Mouse (Mus musculus) liver, adult 2 months (tissue): ENCODE measurements around the gene Optc. TPM values are rescaled to one million over a fixed set of nuclear protein-coding genes. Genes with fewer than 3 reads are reported as not detected.
A peak's percentile ranks its signal among the peaks of the same experiment; 100 is the strongest.

Experiments used
- DNase-seq: peaks from one replicate; pipeline ENCODE4 v3.0.0-alpha.2; 2011; ENCODE audit warnings: low read depth, low spot score; ENCODE audit errors: extremely low read depth
- H3K27ac ChIP-seq: fragments of 200-500 bp; replicated peaks from 2 replicates; pipeline ENCODE4 v1.5.1; 2012; ENCODE audit warnings: low read depth, mild to moderate bottlenecking, control low read depth, inconsistent platforms, low read length; ENCODE audit not compliant: insufficient read depth
- H3K27me3 ChIP-seq: fragments of 200-500 bp; 2 replicates; pipeline ENCODE4 v1.6.1; 2012; ENCODE audit warnings: mild to moderate bottlenecking, moderate library complexity, low read length, inconsistent platforms; ENCODE audit not compliant: control insufficient read depth, insufficient read depth
- H3K36me3 ChIP-seq: fragments of 200-500 bp; 2 replicates; pipeline ENCODE4 v1.6.1; 2012; ENCODE audit warnings: low read length, inconsistent platforms; ENCODE audit not compliant: control insufficient read depth, insufficient read depth
- H3K4me1 ChIP-seq: fragments of 200-500 bp; 2 replicates; pipeline ENCODE4 v1.6.1; 2011; ENCODE audit warnings: low read length; ENCODE audit not compliant: control insufficient read depth, insufficient read depth
- H3K4me3 ChIP-seq: fragments of 200-500 bp; 2 replicates; pipeline ENCODE4 v1.5.1; 2011; ENCODE audit warnings: low read depth, mild to moderate bottlenecking, control low read depth, low read length, moderate library complexity; ENCODE audit not compliant: insufficient read depth
- H3K79me2 ChIP-seq: fragments of 200-500 bp; 2 replicates; pipeline ENCODE4 v1.6.1; 2012; ENCODE audit warnings: inconsistent platforms, mild to moderate bottlenecking, low read length, moderate library complexity; ENCODE audit not compliant: control insufficient read depth, insufficient read depth
- H3K9ac ChIP-seq: fragments of 200-500 bp; 2 replicates; pipeline ENCODE4 v1.6.1; 2012; ENCODE audit warnings: low read depth, mild to moderate bottlenecking, control low read depth, inconsistent platforms, low read length
- CTCF ChIP-seq: fragments of 200-500 bp; IDR thresholded peaks from 2 replicates; pipeline ENCODE4 v1.5.1; 2011; ENCODE audit warnings: low read depth, low read length, control low read depth
- POLR2A ChIP-seq: fragments of 200-500 bp; IDR thresholded peaks from 2 replicates; pipeline ENCODE4 v1.6.1; 2011; ENCODE audit warnings: low read length, control low read depth; ENCODE audit not compliant: insufficient read depth; ENCODE audit errors: extremely low read depth
- WGBS: fragments of 180-500 bp; shearing (Covaris S2); methylation state at CpG from one replicate; pipeline ENCODE4 v1.1.7; 2018; 5-methylcytosine and 5-hydroxymethylcytosine counted together
- polyA plus RNA-seq: library from polyadenylated mRNA; depleted of rRNA; stranded (reverse); fragments of >200 nt; gene quantifications from 2 replicates; pipeline ENCODE4 v1.2.3, GENCODE M21; 2012; rRNA removed
- total RNA-seq: library from RNA; depleted of rRNA; stranded (reverse); fragments of >200 nt; gene quantifications from 2 replicates; pipeline ENCODE4 v1.2.3, GENCODE M21; 2014; rRNA removed

The Optc gene
- total RNA-seq (not detected in 2 replicates), polyA plus RNA-seq (not detected in 2 replicates)

DNA sequence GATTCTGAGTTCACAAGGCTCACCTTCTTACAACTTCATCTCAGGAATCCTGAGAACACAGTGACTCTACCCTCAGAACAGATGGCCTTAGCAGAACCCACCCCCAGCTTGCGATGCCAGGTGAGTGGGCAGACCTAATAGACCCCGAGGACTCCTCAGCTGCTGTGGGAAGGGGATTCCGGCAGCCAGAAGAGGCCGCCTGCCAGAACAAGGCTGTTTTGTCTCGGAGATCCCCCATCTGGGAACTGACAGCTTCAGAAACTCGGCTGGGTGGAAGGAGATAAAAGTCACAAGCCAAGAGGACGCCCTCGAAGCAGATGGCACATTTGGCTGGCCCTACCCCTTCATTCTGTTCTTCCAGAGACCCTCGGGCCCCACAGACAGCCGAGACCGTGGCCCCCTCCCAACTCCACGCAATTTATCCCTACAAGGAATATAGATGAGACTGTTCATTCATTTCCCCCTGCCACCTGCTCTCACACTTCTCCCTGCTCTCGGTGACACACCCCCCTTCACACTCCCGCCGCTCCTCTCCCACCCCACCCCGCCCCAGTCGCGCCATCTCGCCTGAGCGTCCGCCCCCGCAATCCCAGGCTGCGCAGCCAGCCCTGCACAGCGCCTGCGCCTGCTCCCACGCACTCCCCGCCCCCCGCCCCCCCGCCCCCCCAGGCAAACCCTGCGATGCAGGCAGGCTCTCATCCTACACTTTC lies at the start of gene Optc:
Gene Optc, minus strand, starts transcription at position 51 of the 710 bp plus-strand sequence.
- Histone ChIP-seq H3K27ac (no peak within 1 kb of the TSS), H3K4me1 (peaks cover 7% of the 10 kb centered on the region; the same call in 1 of the 2 replicates), H3K36me3 (no peaks in the 10 kb centered on the region), H3K4me3 (peak within 1 kb of the TSS; percentile 26), H3K27me3 (no peaks in the 10 kb centered on the region), H3K79me2 (no peaks in the 10 kb centered on the region), H3K9ac (peak within 1 kb of the TSS; percentile 40)
- WGBS: 18% methylated on average over 30 of the region's 30 CpGs
- DNase-seq: no peak
- TF ChIP-seq POLR2A: no peak
- TF ChIP-seq CTCF: no peak

DNA sequence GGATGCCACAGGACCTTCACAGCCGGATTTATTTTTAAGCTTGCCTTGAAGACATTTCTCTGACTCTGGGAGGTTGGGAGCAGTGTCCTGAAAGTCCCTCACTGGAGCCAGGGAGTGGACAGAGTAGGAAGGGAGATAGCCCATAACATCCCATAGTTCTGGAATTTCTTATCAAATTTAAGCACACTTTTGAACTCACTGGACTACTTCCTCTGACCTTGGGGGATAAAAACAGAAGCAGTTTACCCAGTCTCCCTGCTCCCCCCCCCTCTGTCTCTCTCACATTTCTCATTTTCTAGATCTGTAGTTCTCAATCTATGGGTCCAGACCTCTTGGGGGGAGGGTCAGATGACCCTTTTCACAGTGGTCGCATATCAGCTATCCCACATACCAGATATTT lies 46.2 kb upstream of the Optc start:
- Histone ChIP-seq H3K9ac (no peak overlapping the region), H3K79me2 (no peaks in the 10 kb centered on the region), H3K27ac (peak overlapping the region; percentile 78), H3K4me1 (peaks cover 12% of the 10 kb centered on the region), H3K36me3 (no peaks in the 10 kb centered on the region), H3K27me3 (no peaks in the 10 kb centered on the region), H3K4me3 (no peak overlapping the region)
- no peak for TF ChIP-seq CTCF
- WGBS: 47% methylated on average over 2 of the region's 2 CpGs
- DNase-seq: peak; percentile 33

DNA sequence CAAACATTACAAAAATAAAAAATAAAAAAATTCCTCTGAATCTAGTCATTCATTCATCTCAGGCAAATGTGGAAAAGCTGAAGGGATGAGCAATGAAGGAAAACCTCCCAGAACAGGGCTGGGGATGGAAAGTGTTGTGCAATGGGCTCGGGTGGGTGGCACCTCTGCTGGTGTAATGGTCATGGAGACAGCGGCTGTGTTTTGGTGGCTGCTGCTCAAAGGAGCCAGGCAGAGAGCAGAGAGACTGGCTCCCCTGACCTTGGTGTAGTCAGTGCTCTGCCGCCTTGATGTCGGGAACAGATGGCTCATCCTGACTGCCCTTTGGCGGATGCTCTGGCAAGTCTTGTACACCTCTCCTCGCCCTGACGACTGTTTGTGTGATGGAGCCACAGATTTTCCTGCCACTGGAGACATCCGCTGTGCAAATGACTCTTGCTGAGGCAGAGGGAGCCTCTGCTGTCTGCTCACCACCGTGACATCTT lies 45.5 kb upstream of the Optc start:
- Histone ChIP-seq H3K27me3 (no peaks in the 10 kb centered on the region), H3K27ac (peak overlapping the region; percentile 78), H3K36me3 (no peaks in the 10 kb centered on the region), H3K4me1 (peaks cover 12% of the 10 kb centered on the region), H3K79me2 (no peaks in the 10 kb centered on the region), H3K9ac (no peak overlapping the region), H3K4me3 (no peak overlapping the region)
- TF ChIP-seq CTCF (no peak), POLR2A (no peak)
- no peak for DNase-seq
- 28% methylated on average over 9 of the region's 9 CpGs for WGBS

DNA sequence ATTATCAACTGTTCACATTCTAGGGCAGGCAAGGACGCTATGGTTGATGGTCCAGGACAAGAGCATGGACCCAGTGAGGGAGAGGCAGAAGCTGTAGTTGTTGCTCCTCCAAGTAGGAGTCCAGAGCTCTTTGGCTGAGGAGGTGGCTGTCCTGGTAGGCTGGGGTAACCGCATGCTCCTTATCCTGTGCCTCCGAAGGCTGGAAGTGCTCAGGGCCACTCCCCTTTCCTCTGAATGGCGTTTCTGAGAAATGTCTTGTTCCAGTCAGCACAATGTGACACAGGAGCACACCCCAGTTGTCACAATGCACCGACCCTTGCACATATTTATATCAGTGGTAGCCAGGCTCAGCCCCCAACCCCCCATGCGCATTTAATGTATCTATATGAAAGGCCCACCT lies 43.8 kb upstream of the Optc start:
- peaks cover 12% of the 10 kb centered on the region for H3K4me1 ChIP-seq

DNA sequence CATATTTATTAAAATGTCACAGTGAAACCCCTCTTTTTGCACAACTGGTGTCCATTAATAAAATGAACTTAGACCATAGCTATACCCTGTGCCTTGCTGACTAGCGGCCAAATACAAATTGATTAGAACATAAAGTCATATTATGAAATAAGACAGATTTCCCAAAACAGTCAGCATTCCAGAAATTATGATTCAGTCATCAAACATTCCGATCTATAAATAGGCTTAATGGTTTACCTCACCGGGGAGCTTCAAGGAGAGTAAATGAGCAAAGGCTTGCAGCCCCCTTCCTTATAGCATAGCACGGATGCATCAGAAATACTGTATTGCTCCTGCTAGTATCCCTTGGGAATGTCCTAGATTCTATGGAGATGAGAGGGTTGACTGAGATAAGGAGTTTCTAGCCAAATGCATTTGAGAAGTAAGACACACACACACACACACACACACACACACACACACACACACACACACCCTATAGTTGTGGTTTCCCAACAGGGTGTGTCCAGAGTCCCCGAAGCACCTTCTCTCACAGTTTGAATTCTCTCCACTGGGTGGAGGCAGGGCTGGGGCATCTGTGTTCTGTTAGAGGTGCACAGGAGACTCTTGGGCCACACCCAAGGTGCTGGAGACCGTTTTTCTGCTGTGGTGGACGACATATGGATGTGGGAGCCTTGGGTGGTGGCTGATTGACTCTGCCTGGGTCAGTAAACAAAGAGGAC lies 42.4 kb upstream of the Optc start:
- Histone ChIP-seq H3K4me3 (no peak overlapping the region), H3K27ac (no peak overlapping the region), H3K36me3 (no peaks in the 10 kb centered on the region; the same call in 1 of the 2 replicates), H3K79me2 (no peaks in the 10 kb centered on the region), H3K27me3 (no peaks in the 10 kb centered on the region), H3K9ac (no peak overlapping the region), H3K4me1 (peaks cover 12% of the 10 kb centered on the region)
- 41% methylated on average over 7 of the region's 7 CpGs for WGBS
- peak; percentile 26 for DNase-seq
- TF ChIP-seq POLR2A: no peak
- no peak for TF ChIP-seq CTCF

More for the DNA sequence above, 43.8 kb upstream of the Optc start:
- Histone ChIP-seq H3K36me3 (no peaks in the 10 kb centered on the region), H3K4me3 (no peak overlapping the region), H3K79me2 (no peaks in the 10 kb centered on the region), H3K27ac (no peak overlapping the region), H3K9ac (no peak overlapping the region), H3K27me3 (no peaks in the 10 kb centered on the region)
- DNase-seq: no peak
- WGBS: 71% methylated on average over 6 of the region's 6 CpGs
- TF ChIP-seq CTCF: no peak
- TF ChIP-seq POLR2A: no peak

DNA sequence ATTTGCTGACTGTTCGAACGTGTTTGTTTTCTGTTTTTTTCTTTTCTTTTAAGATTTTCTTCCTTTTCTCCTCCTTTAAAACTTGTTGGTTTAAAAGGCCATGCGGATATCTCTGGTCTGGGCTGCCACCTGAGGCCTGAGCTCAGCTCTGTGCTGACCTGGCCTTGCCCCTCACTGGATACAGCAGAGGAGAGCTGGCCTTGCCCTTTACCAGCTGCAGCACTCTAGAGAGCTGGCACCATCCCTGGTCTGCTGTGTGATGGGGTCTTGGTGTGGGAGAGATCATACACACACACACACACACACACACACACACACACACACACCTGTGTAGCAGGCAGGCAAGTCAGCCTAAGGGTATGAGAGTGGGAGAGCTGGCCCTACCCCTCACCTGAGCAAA lies 37.3 kb upstream of the Optc start:
- WGBS: 97% methylated on average over 3 of the region's 3 CpGs
- H3K27ac ChIP-seq: no peak overlapping the region

More for the DNA sequence above, 37.3 kb upstream of the Optc start:
- H3K4me3 ChIP-seq: no peak overlapping the region
- no peaks in the 10 kb centered on the region; the same call in 1 of the 2 replicates for H3K36me3 ChIP-seq
- peaks cover 3% of the 10 kb centered on the region for H3K4me1 ChIP-seq
- H3K27me3 ChIP-seq: no peaks in the 10 kb centered on the region
- DNase-seq: no peak
- H3K9ac ChIP-seq: no peak overlapping the region
- H3K79me2 ChIP-seq: no peaks in the 10 kb centered on the region
- TF ChIP-seq POLR2A (no peak), CTCF (no peak)
